Mouse (Mus musculus) hindbrain, embryonic 10.5 days (tissue): ENCODE measurements at regions not wholly inside any gene's neighbourhood (a gene's known extent, or its start where the extent isn't known, plus 50 kb on each side); places are given as distances from the start of the nearest gene placed in this dataset.
A peak's percentile ranks its signal among the peaks of the same experiment; 100 is the strongest.

Experiments
- DNase-seq: peaks from one replicate; pipeline ENCODE4 v3.0.0-alpha.2; 2017; ENCODE audit warnings: low spot score
- H3K27ac ChIP-seq: fragments of 300-500 bp; sonication (generic); 2 replicates; pipeline ENCODE4 v1.5.1; 2016; ENCODE audit warnings: mild to moderate bottlenecking, moderate library complexity
- H3K27me3 ChIP-seq: fragments of 300-500 bp; sonication (generic); 2 replicates; pipeline ENCODE4 v1.6.1; 2016; ENCODE audit warnings: mild to moderate bottlenecking; ENCODE audit not compliant: poor library complexity, insufficient read depth, severe bottlenecking
- H3K36me3 ChIP-seq: fragments of 300-500 bp; sonication (generic); 2 replicates; pipeline ENCODE4 v1.6.1; 2016; ENCODE audit warnings: mild to moderate bottlenecking, moderate library complexity
- H3K4me1 ChIP-seq: fragments of 300-500 bp; sonication (generic); replicated peaks from 2 replicates; pipeline ENCODE4 v1.6.1; 2016; ENCODE audit warnings: mild to moderate bottlenecking
- H3K4me3 ChIP-seq: fragments of 300-500 bp; sonication (generic); 2 replicates; pipeline ENCODE4 v1.5.1; 2016; ENCODE audit warnings: mild to moderate bottlenecking, moderate library complexity
- H3K9me3 ChIP-seq: fragments of 300-500 bp; sonication (generic); 2 replicates; pipeline ENCODE4 v1.6.1; 2016; ENCODE audit warnings: mild to moderate bottlenecking, moderate library complexity
- WGBS: fragments of 180-500 bp; shearing (Covaris S2); methylation state at CpG from one replicate; pipeline ENCODE4 v1.1.7; 2016; 5-methylcytosine and 5-hydroxymethylcytosine counted together

GRCm38 (mm10) chr7:63313096-63313495, 100.7 kb upstream of the Chrna7 start:
- H3K4me3 ChIP-seq = no peak overlapping the region
- H3K4me1 ChIP-seq = no peaks in the 10 kb centered on the region
- no peaks in the 10 kb centered on the region for H3K27me3 ChIP-seq
- H3K9me3 ChIP-seq = no peaks in the 10 kb centered on the region
- 93% methylated on average over 1 of the region's 1 CpGs for WGBS
- no peaks in the 10 kb centered on the region for H3K36me3 ChIP-seq
- no peak overlapping the region for H3K27ac ChIP-seq
- no peak for DNase-seq

GRCm38 (mm10) chr7:63319594-63319993, 107.2 kb upstream of the Chrna7 start:
- Histone ChIP-seq H3K27ac (no peak overlapping the region), H3K27me3 (no peaks in the 10 kb centered on the region), H3K9me3 (no peaks in the 10 kb centered on the region), H3K36me3 (no peaks in the 10 kb centered on the region), H3K4me3 (no peak overlapping the region), H3K4me1 (no peaks in the 10 kb centered on the region)
- DNase-seq = peak; percentile 62
- 0% methylated on average over 2 of the region's 2 CpGs for WGBS

- Histone ChIP-seq H3K4me1 (no peaks in the 10 kb centered on the region), H3K27me3 (no peaks in the 10 kb centered on the region), H3K9me3 (no peaks in the 10 kb centered on the region), H3K36me3 (no peaks in the 10 kb centered on the region), H3K4me3 (no peak overlapping the region), H3K27ac (no peak overlapping the region)
- WGBS = 83% methylated on average over 5 of the region's 5 CpGs
- no peak for DNase-seq
Measured at GRCm38 (mm10) chr7:63321171-63321570, 108.8 kb upstream of the Chrna7 start.

- Histone ChIP-seq H3K36me3 (no peaks in the 10 kb centered on the region), H3K4me1 (no peaks in the 10 kb centered on the region), H3K9me3 (no peaks in the 10 kb centered on the region), H3K27ac (no peak overlapping the region), H3K27me3 (no peaks in the 10 kb centered on the region), H3K4me3 (no peak overlapping the region)
- WGBS = 42% methylated on average over 11 of the region's 11 CpGs
- DNase-seq = peak; percentile 36
Measured at GRCm38 (mm10) chr7:63321951-63322710, 109.8 kb upstream of the Chrna7 start.

- H3K36me3 ChIP-seq = no peaks in the 10 kb centered on the region
- peak; percentile 20 for DNase-seq
- WGBS = 23% methylated on average over 1 of the region's 1 CpGs
- no peaks in the 10 kb centered on the region for H3K27me3 ChIP-seq
- H3K4me3 ChIP-seq = no peak overlapping the region
- no peaks in the 10 kb centered on the region for H3K4me1 ChIP-seq
- H3K9me3 ChIP-seq = no peaks in the 10 kb centered on the region
- no peak overlapping the region for H3K27ac ChIP-seq
Measured at GRCm38 (mm10) chr7:63335146-63335545, 109.4 kb upstream of the Otud7a start.

GRCm38 (mm10) chr7:63336072-63336471, 108.5 kb upstream of the Otud7a start:
- WGBS = 65% methylated on average over 3 of the region's 3 CpGs

GRCm38 (mm10) chr7:63341716-63342115, 102.8 kb upstream of the Otud7a start:
- no peak for DNase-seq
- H3K27ac ChIP-seq = no peak overlapping the region
- H3K27me3 ChIP-seq = no peaks in the 10 kb centered on the region
- no peaks in the 10 kb centered on the region for H3K36me3 ChIP-seq
- H3K4me1 ChIP-seq = 0 out of 2 replicates have a peak, but pooled peaks cover 3% of the 10 kb centered on the region
- H3K9me3 ChIP-seq = no peaks in the 10 kb centered on the region
- H3K4me3 ChIP-seq = no peak overlapping the region
- WGBS = 75% methylated on average over 4 of the region's 4 CpGs

More at GRCm38 (mm10) chr7:63336072-63336471, 108.5 kb upstream of the Otud7a start:
- DNase-seq = no peak
- H3K9me3 ChIP-seq = no peaks in the 10 kb centered on the region
- no peaks in the 10 kb centered on the region for H3K36me3 ChIP-seq
- H3K27ac ChIP-seq = no peak overlapping the region
- H3K27me3 ChIP-seq = no peaks in the 10 kb centered on the region
- no peaks in the 10 kb centered on the region for H3K4me1 ChIP-seq
- H3K4me3 ChIP-seq = no peak overlapping the region

GRCm38 (mm10) chr7:63345671-63346392, 98.7 kb upstream of the Otud7a start:
- peak; percentile 58 for DNase-seq
- Histone ChIP-seq H3K27ac (no peak overlapping the region), H3K36me3 (no peaks in the 10 kb centered on the region), H3K4me1 (0 out of 2 replicates have a peak, but pooled peaks cover 3% of the 10 kb centered on the region), H3K4me3 (no peak overlapping the region), H3K27me3 (no peaks in the 10 kb centered on the region), H3K9me3 (no peaks in the 10 kb centered on the region)
- WGBS = 28% methylated on average over 11 of the region's 11 CpGs

GRCm38 (mm10) chr7:63346393-63346730, 98.2 kb upstream of the Otud7a start:
- Histone ChIP-seq H3K4me3 (no peak overlapping the region), H3K36me3 (no peaks in the 10 kb centered on the region), H3K27me3 (no peaks in the 10 kb centered on the region), H3K9me3 (no peaks in the 10 kb centered on the region), H3K4me1 (0 out of 2 replicates have a peak, but pooled peaks cover 3% of the 10 kb centered on the region), H3K27ac (no peak overlapping the region)
- no peak for DNase-seq
- 91% methylated on average over 2 of the region's 2 CpGs for WGBS
